Mouse (Mus musculus) lung, postnatal 4 days (tissue): ENCODE measurements around the gene Tex38.

Experiments
- DNase-seq, 2 experiments: peaks; one replicate each; pipeline ENCODE4 v3.0.0; 2021

Gene Tex38

DNA sequence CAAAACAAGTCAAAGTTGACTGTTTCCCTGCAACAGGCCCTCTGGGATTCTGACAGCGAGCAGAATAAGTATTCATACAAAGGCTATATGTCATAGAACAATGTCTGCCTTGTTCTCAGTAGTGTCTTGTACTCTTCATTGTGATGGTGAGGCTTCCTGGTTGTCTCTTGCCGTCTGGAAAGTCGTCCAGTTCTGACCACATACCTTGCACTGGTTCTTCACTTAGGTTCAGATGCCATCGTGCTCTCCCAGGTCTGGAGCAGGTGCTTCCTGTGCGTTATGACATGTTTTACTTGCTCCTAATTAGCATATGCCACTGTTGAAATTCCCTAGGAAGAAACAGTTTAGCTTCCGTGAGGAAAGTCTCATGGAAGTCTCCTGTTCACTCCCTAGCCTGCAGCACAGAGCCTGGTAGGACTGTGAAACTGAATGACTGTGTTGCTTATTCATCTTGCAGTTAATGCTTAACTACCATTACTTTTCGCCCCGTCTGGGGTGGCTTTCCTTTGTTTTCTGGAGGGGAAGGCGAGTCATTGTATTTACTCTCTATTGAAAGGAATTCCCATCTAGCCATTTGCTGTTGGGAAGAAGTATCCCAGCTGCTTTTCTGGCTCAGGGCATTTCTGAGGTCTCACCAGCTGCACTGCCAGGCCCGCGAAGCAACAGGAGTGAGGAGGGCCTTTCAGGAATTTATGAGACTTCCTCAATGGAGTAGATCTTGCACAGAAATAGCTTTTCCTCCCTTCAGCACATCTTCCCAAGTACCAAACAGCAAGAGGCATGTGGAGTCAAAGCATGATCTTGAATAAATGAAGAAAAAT lies 13.0 kb downstream of the Tex38 start:
- no peak for DNase-seq

- no peak for DNase-seq
Observed at GRCm38 (mm10) chr4:115764581-115764980, 16.2 kb downstream of the Tex38 start.

- DNase-seq, result peak; percentile 76 to 77
Observed at GRCm38 (mm10) chr4:115761206-115761605, 19.6 kb downstream of the Tex38 start.

DNA sequence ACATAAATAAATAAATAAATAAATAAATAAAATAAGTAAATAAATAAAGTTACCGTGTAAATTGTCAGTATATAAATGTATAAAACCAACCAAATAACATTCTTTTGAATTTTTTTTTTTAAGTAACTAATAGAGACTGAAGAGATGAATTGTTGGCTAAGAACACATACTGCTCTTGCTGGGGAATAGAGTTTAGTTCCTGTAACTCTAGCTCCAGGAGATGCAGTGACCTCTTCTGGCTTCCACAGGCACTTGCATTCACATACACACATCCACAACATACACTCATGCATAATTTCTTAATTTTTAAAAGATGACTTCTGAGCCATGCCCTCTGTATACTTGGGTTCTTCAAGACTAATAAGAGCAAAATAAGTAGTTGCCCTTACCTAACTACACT lies 26.0 kb downstream of the Tex38 start:
- DNase-seq, result no peak

- DNase-seq, result no peak
Observed at GRCm38 (mm10) chr4:115754101-115754500, 26.7 kb downstream of the Tex38 start.

DNA sequence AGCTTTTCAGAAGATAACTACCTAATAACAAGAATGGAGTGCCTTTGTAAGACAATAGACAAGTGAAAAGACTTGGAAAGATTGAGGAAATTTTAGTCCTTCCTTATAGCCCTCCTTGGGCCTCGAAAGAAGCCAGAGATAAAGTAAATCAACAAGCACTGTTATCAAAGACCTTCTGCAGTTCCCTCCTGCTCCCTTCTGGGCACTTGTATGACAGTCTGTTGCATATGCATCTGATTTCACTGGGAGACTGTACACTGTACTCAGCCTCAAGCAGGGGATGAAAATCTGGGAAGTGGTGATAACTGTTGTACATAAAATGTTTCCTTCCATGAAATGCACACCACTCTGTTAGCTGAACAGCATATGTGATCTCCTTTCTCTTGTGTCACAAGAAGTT lies 31.5 kb downstream of the Tex38 start:
- no peak for DNase-seq

DNA sequence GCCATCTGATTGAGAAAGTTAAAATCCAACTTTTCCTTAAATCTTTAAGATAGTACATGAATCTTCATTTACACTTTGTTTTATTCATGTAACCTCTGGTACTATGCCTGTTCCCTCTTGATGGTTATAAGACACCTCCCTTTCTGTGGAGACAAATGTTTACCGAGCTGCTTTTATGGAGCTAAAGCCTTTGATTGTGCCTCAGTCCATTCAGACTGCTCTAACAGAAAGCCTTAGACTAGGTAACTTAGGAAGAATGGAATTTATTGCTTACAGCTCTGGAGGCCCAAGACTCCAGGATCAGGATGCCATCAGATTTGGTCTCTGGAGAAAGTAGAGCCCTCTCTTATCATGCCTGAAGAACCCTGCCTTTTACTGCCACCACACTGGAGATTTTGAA lies 32.6 kb downstream of the Tex38 start:
- no peak for DNase-seq

- DNase-seq, result no peak
Observed at GRCm38 (mm10) chr4:115743096-115743495, 37.7 kb downstream of the Tex38 start.

DNA sequence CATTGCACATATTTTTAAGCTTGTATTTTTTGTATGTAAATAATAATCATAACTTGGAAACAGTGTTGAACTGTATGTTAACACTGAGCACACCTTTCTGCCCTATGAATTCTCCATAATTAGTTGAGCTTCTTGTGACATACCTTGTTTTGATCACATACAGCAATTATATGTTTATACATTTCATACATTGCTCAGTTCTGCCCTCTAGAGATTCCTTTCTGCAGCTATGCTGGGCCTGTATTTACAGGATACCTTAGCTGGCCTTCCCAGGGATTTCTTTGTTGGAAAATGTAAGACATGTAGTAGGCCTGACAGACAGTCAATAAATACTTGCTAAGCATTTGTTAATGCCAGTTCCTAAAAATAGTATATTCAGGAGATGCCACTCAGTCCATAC lies 38.2 kb downstream of the Tex38 start:
- DNase-seq, result no peak

GRCm38 (mm10) chr4:115738481-115738985 lies 42.3 kb downstream of the Tex38 start:
- DNase-seq, result peak in 1 of 2 experiments; percentile 4

DNA sequence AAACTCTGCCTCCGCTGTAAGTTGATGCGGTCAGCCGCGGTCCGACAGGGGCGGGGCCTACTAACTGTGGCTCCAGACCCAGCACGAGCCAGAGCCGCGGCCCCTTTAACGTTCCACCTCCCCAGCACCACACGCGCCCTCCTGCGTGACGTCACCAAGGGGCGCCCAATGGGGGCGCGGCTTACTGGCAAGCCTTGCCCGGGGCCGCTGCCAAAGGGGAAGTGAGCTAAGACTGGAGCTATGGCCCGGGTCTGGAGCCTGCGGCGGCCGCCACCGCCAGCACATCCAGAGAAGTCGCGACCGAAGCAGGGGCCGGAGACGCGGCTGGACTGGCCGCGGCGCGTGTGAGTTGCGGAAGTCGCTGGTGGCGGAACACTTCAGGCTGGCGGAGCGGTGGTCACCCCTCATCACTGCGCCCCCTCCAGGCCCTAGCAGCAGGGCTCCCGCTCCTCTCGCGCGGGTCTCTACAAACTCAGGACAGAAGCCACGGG lies 43.2 kb downstream of the Tex38 start, which contains the start of gene Efcab14:
Gene Efcab14, plus strand, starts transcription at position 194 of the 491 bp plus-strand sequence.
- peak; percentile 99 for DNase-seq

DNA sequence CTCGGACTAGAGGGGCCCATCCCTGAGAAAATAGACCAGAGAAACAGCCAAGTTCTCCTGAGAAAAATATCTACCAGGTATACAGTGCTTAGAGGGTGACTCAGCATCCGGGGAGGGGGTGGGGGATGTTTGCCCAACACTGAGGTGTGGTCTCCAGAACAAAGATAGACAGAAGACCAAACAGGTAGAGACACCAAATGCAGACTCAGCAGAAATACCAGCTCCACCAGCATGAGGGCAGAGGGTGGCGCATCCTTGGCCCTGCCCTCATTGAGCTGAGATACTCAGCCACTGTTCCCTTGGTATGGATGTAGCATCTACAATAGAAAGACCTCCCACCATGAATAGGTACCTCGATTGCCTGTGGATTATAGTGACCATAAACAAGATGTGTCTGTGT lies 46.0 kb downstream of the Tex38 start:
- DNase-seq, result no peak

DNA sequence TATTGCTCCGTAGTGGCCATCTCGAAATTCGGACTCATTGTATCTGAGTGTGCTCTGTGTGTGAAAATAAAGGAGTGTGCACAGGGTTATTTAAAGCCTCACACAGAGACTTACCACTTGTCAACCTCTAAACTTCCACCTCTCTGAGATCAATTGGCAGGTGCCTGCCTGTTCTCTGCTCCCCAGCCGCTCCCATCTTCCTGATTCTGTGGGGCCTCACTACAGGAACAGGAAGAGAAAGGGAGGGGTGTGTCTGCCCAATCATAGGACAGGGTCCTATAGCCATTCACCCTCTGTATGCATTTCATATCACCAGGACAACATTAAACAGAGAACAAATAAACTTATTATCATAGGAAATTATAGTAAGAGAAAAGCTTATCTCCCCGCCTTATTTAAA lies 47.1 kb downstream of the Tex38 start:
- no peak for DNase-seq

GRCm38 (mm10) chr4:115732223-115732818 lies 48.5 kb downstream of the Tex38 start:
- DNase-seq, result no peak

DNA sequence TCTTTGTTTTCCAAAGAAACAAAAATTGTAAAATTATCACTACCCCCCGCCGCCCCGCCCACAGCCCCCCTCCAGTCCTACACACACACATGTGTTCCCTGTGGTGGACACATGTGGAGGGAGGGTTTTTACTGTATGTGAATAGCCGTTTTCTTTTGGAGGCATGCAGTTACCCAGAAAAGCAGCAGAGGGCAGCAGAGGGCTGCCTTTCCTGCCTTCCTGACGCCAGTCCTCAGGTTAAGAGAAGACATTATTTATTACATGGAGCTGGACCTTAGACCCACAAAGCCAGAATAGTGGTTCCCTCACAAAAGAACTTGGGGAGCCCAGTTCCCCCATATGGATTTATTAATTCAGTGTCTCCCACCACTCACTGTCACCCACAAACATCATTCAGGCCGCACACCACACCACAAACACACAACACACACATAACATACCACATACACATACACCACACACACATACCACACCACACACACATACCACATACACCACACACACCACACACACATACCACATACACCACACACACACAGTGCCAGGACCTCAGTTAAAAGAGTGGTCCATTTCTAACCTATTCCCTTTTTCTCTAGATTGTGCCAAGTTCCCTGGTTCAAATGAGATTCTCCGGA lies 49.1 kb downstream of the Tex38 start:
- peak; percentile 66 to 81 for DNase-seq
